19 mouse cellular contexts compared by ENCODE assay signal in genomic region chr6:84631588-84631987, GRCm38 (mm10). TPM values are rescaled to one million over a fixed set of nuclear protein-coding genes. Genes with fewer than 3 reads are reported as not detected.
A peak's percentile ranks its signal among the peaks of the same experiment; 100 is the strongest.
DNase-seq lines count a peak whose midpoint lies in the region; ATAC-seq lines count a peak whose summit lies in the region.
"Had no signal": no experiment of that assay in that cellular context is flagged by ENCODE, and none has a peak within 500 bp of the region (broad histone marks: within the 10 kb centered on the region; RNA-seq: fewer than 3 reads in every experiment).

No protein-coding gene starts in this region.

- no peaks in the 10 kb centered on the region for H3K4me1 ChIP-seq in intestine, embryonic 14.5 days (replicated peaks; ENCODE audit: control insufficient read depth, insufficient read depth, low read length)
- H3K4me1 ChIP-seq in intestine, embryonic 15.5 days (replicated peaks): peaks cover 3% of the 10 kb centered on the region; the same call in 1 of the 2 replicates
- H3K4me1 ChIP-seq: embryonic facial prominence, embryonic 15.5 days; hindbrain, embryonic 15.5 days had no signal

- no peak overlapping the region for H3K4me2 ChIP-seq in intestine, embryonic 14.5 days (ENCODE audit: low read length)
- no peak overlapping the region for H3K4me2 ChIP-seq in intestine, embryonic 15.5 days (replicated peaks)
- H3K4me2 ChIP-seq: embryonic facial prominence, embryonic 15.5 days; hindbrain, embryonic 15.5 days had no signal

- H3K9ac ChIP-seq in intestine, embryonic 14.5 days (ENCODE audit: low read length): no peak overlapping the region
- no peak overlapping the region for H3K9ac ChIP-seq in intestine, embryonic 15.5 days
- H3K9ac ChIP-seq: embryonic facial prominence, embryonic 15.5 days; hindbrain, embryonic 15.5 days had no signal

- peak; percentile 29 to 52 for DNase-seq in heart, adult 18-20 months
- DNase-seq in heart, postnatal 4 days: no peak
- peak; percentile 44 for DNase-seq in intestine, embryonic 14.5 days (ENCODE audit: low spot score)
- peak; percentile 21 for DNase-seq in lung, postnatal 10 days
- DNase-seq in lung, adult 18-20 months: no peak
- DNase-seq in thymus, postnatal 14 days: no peak
- DNase-seq: adrenal gland, adult 8-10 months; cerebellum, adult 11 months; cerebellum, adult 8-10 months; cerebellum, postnatal 14 days; embryo, embryonic 11 days; kidney, adult 18-20 months had no signal

- no peak for ATAC-seq in intestine, embryonic 14.5 days (replicated peaks; ENCODE audit: low FRiP score, low TSS enrichment, low read depth)
- no peak for ATAC-seq in intestine, embryonic 15.5 days
- ATAC-seq: forebrain, embryonic 14.5 days had no signal

- no peaks in the 10 kb centered on the region for H3K36me3 ChIP-seq in intestine, embryonic 14.5 days (ENCODE audit: control insufficient read depth, insufficient read depth, low read length)
- no peaks in the 10 kb centered on the region for H3K36me3 ChIP-seq in intestine, embryonic 15.5 days
- H3K36me3 ChIP-seq: embryonic facial prominence, embryonic 15.5 days; forebrain, embryonic 10.5 days; hindbrain, embryonic 15.5 days had no signal

- H3K4me3 ChIP-seq in intestine, embryonic 14.5 days (ENCODE audit: low read depth, low read length): no peak overlapping the region
- no peak overlapping the region for H3K4me3 ChIP-seq in intestine, embryonic 15.5 days (replicated peaks)
- H3K4me3 ChIP-seq: embryonic facial prominence, embryonic 15.5 days; erythroblast, embryonic 14.5 days; forebrain, embryonic 10.5 days; hindbrain, embryonic 15.5 days had no signal

- no peaks in the 10 kb centered on the region for H3K27me3 ChIP-seq in intestine, embryonic 14.5 days (replicated peaks; ENCODE audit: control insufficient read depth, insufficient read depth, low read length)
- H3K27me3 ChIP-seq in intestine, embryonic 15.5 days (replicated peaks): no peaks in the 10 kb centered on the region
- H3K27me3 ChIP-seq: embryonic facial prominence, embryonic 15.5 days; hindbrain, embryonic 15.5 days had no signal

- H3K27ac ChIP-seq in intestine, embryonic 14.5 days (ENCODE audit: low read depth): no peak overlapping the region
- no peak overlapping the region for H3K27ac ChIP-seq in intestine, embryonic 15.5 days
- H3K27ac ChIP-seq: embryonic facial prominence, embryonic 15.5 days; forebrain, embryonic 10.5 days; hindbrain, embryonic 15.5 days had no signal

- no peaks in the 10 kb centered on the region for H3K9me3 ChIP-seq in intestine, embryonic 14.5 days (ENCODE audit: control insufficient read depth, low read length)
- H3K9me3 ChIP-seq in intestine, embryonic 15.5 days: no peaks in the 10 kb centered on the region
- H3K9me3 ChIP-seq: embryonic facial prominence, embryonic 15.5 days; forebrain, embryonic 10.5 days; hindbrain, embryonic 15.5 days had no signal

- WGBS in intestine, embryonic 14.5 days: 88% methylated on average over 2 of the region's 2 CpGs
- 77% methylated on average over 2 of the region's 2 CpGs for WGBS in intestine, embryonic 15.5 days

RNA-seq across cellular contexts. Expression of gene Cyp26b1, which starts 37.9 kb away (rescaled TPM):
- total RNA-seq in heart, adult 18-20 months (2021): 1 to 10 TPM; 2.7 to 3.8 TPM
- 1 to 10 TPM; 2.1 to 2.3 TPM for total RNA-seq in heart, postnatal 4 days (2021)
- 2.1 and 2.7 TPM in 2 replicates for polyA plus RNA-seq in intestine, embryonic 14.5 days (2014; fragmentation: Nextera tagmentation; extraction: Ambion mirVana)
- polyA plus RNA-seq in intestine, embryonic 15.5 days (2015; fragmentation: Nextera tagmentation; extraction: Ambion mirVana): 2.0 and 2.6 TPM in 2 replicates
- total RNA-seq: common myeloid progenitor, adult 5-6 weeks had no signal
- polyA plus RNA-seq: erythroblast, embryonic 14.5 days had no signal

Comparison
In these comparisons a context has a peak if more than half of its experiments do, and no peak if none do; other contexts are left out.
1. DNase-seq: peak in heart, adult 18-20 months (2 of 2), intestine, embryonic 14.5 days (single experiment) and lung, postnatal 10 days (single experiment); none in heart, postnatal 4 days (single experiment), lung, adult 18-20 months (0 of 2) and thymus, postnatal 14 days (single experiment).